Mouse (Mus musculus) bone marrow, adult 2 months (tissue): ENCODE results near the gene Lars2.

Source experiments
- CTCF ChIP-seq: fragments of 200-500 bp; IDR thresholded peaks from 2 replicates; pipeline ENCODE4 v1.5.1; 2011; ENCODE audit warnings: low read length, control low read depth; ENCODE audit not compliant: control insufficient read depth, insufficient read depth
- POLR2A ChIP-seq: fragments of 200-500 bp; IDR thresholded peaks from 2 replicates; pipeline ENCODE4 v1.6.1; 2011; ENCODE audit warnings: low read depth, mild to moderate bottlenecking, control low read depth, low read length, borderline replicate concordance; ENCODE audit not compliant: control insufficient read depth

DNA sequence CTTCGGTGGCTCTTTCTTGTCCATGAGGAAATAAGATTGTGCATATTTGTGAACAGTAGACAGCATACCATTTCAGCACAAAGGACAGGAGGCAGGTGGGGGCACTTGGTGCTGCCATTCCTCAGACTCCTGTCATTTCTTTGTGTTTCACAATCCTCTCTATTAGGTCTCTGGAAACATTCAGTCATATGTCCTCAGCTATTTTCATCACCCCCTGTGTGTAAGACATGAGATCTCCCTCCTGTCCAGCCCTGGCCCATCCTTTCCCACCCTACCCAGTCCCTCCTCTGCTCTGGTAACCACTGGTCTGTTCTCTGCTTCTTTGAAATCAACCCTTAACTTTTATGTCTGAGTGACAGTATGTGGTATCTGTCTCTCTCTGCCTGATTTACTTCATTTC is 116.9 kb downstream of the Lars2 start:
- TF ChIP-seq CTCF = no peak
- no peak for TF ChIP-seq POLR2A
